Mouse (Mus musculus) testis, adult 2 months (tissue): ENCODE data around the gene Slc7a1.

Experiments
- CTCF ChIP-seq: fragments of 200-500 bp; IDR thresholded peaks from 2 replicates; pipeline ENCODE4 v1.5.1; 2012; ENCODE audit warnings: low read depth, mild to moderate bottlenecking, inconsistent platforms, low read length, moderate library complexity; ENCODE audit not compliant: control insufficient read depth, insufficient read depth, insufficient replicate concordance
- POLR2A ChIP-seq: fragments of 200-500 bp; IDR thresholded peaks from 2 replicates; pipeline ENCODE4 v1.6.1; 2012; ENCODE audit warnings: low read depth, mild to moderate bottlenecking, inconsistent platforms, low read length, moderate library complexity; ENCODE audit not compliant: control insufficient read depth

DNA sequence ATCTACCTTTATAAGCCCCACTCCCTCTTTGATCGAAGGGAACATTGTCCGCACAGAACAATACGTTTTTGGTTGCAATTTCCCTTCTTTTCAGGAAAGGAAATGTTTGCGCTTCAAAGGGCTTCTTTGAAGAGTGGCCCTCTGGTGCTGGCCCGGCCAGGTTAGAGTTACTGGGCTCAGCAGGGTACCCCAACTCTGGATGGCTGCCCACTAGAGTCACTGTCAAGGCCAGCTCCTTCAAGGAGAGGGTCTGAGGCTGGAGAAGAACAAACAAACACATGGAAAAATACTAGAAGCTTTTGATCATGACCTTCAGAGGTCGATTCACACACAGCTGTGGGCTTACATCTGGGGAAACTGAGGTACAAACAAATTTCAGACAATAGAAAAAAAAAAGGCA, 6.9 kb downstream of the Slc7a1 start:
- no peak for TF ChIP-seq CTCF
- no peak for TF ChIP-seq POLR2A
